Mouse (Mus musculus): Measurements from ENCODE around the gene Sri.

The Sri gene

GRCm38 (mm10) chr5:8112246-8112645 lies 66.4 kb downstream of the Sri start:
- peak; percentile 80 to 82 for DNase-seq

GRCm38 (mm10) chr5:8116561-8117168 lies 70.8 kb downstream of the Sri start:
- DNase-seq = no peak
